Mouse (Mus musculus): ENCODE measurements around the gene Knstrn. TPM values are rescaled to one million over a fixed set of nuclear protein-coding genes. Genes with fewer than 3 reads are reported as not detected.
A peak's percentile ranks its signal among the peaks of the same experiment; 100 is the strongest.

The Knstrn gene
- polyA plus RNA-seq, 1 experiment from 2014 or later, result 106 TPM

GRCm38 (mm10) chr2:118775396-118775795 is 38.4 kb upstream of the Knstrn start:
- peaks cover 3% of the 10 kb centered on the region; the same call in 1 of the 2 replicates for H3K27me3 ChIP-seq (ENCODE audit: control insufficient read depth, insufficient read depth, low read length)
- WGBS, result 25% methylated on average over 1 of the region's 1 CpGs
- no peak for ATAC-seq (ENCODE audit: insufficient number of reproducible peaks, insufficient read depth, low FRiP score, low read depth)

GRCm38 (mm10) chr2:118775846-118776245 is 38.0 kb upstream of the Knstrn start:
- Histone ChIP-seq H3K9me3 (ENCODE audit: control insufficient read depth, low read length) (no peaks in the 10 kb centered on the region), H3K4me2 (ENCODE audit: low read length) (no peak overlapping the region), H3K4me3 (ENCODE audit: control insufficient read depth in 1 of 2, insufficient read depth in 1 of 2, low read depth in 1 of 2, low read length in 2 of 2) (no peak overlapping the region), H3K9ac (ENCODE audit: low read length) (no peak overlapping the region), H3K36me3 (ENCODE audit: control insufficient read depth, insufficient read depth, low read length) (no peaks in the 10 kb centered on the region), H3K27ac (replicated peaks in 1 of 2; ENCODE audit: control insufficient read depth in 1 of 2, insufficient read depth in 1 of 2, low read depth in 2 of 2, low read length in 2 of 2) (peak overlapping the region in 1 of 2 experiments; percentile 33; a peak in 2 of 4 replicates), H3K27me3 (ENCODE audit: control insufficient read depth, insufficient read depth, low read length) (peaks cover 3% of the 10 kb centered on the region; the same call in 1 of the 2 replicates), H3K4me1 (ENCODE audit: control insufficient read depth in 2 of 2, insufficient read depth in 2 of 2, low read length in 2 of 2) (peaks cover 3 to 14% of the 10 kb centered on the region in 2 experiments; a peak in 3 of 4 replicates)
- 46% methylated on average over 3 of the region's 4 CpGs for WGBS
- no peak for ATAC-seq (ENCODE audit: insufficient number of reproducible peaks, insufficient read depth, low FRiP score, low read depth)

More at GRCm38 (mm10) chr2:118775396-118775795, 38.4 kb upstream of the Knstrn start:
- Histone ChIP-seq H3K36me3 (ENCODE audit: control insufficient read depth, insufficient read depth, low read length) (no peaks in the 10 kb centered on the region), H3K9ac (ENCODE audit: low read length) (no peak overlapping the region), H3K4me2 (ENCODE audit: low read length) (no peak overlapping the region), H3K4me1 (ENCODE audit: control insufficient read depth in 2 of 2, insufficient read depth in 2 of 2, low read length in 2 of 2) (peaks cover 3 to 14% of the 10 kb centered on the region in 2 experiments; a peak in 3 of 4 replicates), H3K4me3 (ENCODE audit: control insufficient read depth in 1 of 2, insufficient read depth in 1 of 2, low read depth in 1 of 2, low read length in 2 of 2) (no peak overlapping the region), H3K27ac (replicated peaks in 1 of 2; ENCODE audit: control insufficient read depth in 1 of 2, insufficient read depth in 1 of 2, low read depth in 2 of 2, low read length in 2 of 2) (no peak overlapping the region), H3K9me3 (ENCODE audit: control insufficient read depth, low read length) (no peaks in the 10 kb centered on the region)

GRCm38 (mm10) chr2:118776295-118776694 is 37.5 kb upstream of the Knstrn start:
- WGBS, result 45% methylated on average over 2 of the region's 2 CpGs
- Histone ChIP-seq H3K9ac (ENCODE audit: low read length) (no peak overlapping the region), H3K9me3 (ENCODE audit: control insufficient read depth, low read length) (no peaks in the 10 kb centered on the region), H3K4me1 (ENCODE audit: control insufficient read depth in 2 of 2, insufficient read depth in 2 of 2, low read length in 2 of 2) (peaks cover 3 to 14% of the 10 kb centered on the region in 2 experiments; a peak in 3 of 4 replicates), H3K4me2 (ENCODE audit: low read length) (no peak overlapping the region), H3K4me3 (ENCODE audit: control insufficient read depth in 1 of 2, insufficient read depth in 1 of 2, low read depth in 1 of 2, low read length in 2 of 2) (no peak overlapping the region), H3K27me3 (ENCODE audit: control insufficient read depth, insufficient read depth, low read length) (peaks cover 3% of the 10 kb centered on the region; the same call in 1 of the 2 replicates), H3K27ac (replicated peaks in 1 of 2; ENCODE audit: control insufficient read depth in 1 of 2, insufficient read depth in 1 of 2, low read depth in 2 of 2, low read length in 2 of 2) (peak overlapping the region in 1 of 2 experiments; percentile 33; a peak in 2 of 4 replicates), H3K36me3 (ENCODE audit: control insufficient read depth, insufficient read depth, low read length) (no peaks in the 10 kb centered on the region)
- no peak for ATAC-seq (ENCODE audit: insufficient number of reproducible peaks, insufficient read depth, low FRiP score, low read depth)

- H3K9ac ChIP-seq (ENCODE audit: low read length), result no peak overlapping the region
- no peaks in the 10 kb centered on the region for H3K36me3 ChIP-seq (ENCODE audit: control insufficient read depth, insufficient read depth, low read length)
- WGBS, result 60% methylated on average over 4 of the region's 4 CpGs
- H3K27me3 ChIP-seq (ENCODE audit: control insufficient read depth, insufficient read depth, low read length), result peaks cover 3% of the 10 kb centered on the region; the same call in 1 of the 2 replicates
- H3K4me1 ChIP-seq (ENCODE audit: control insufficient read depth in 2 of 2, insufficient read depth in 2 of 2, low read length in 2 of 2), result peaks cover 3 to 14% of the 10 kb centered on the region in 2 experiments; a peak in 3 of 4 replicates
- no peak overlapping the region for H3K4me3 ChIP-seq (ENCODE audit: control insufficient read depth in 1 of 2, insufficient read depth in 1 of 2, low read depth in 1 of 2, low read length in 2 of 2)
- no peaks in the 10 kb centered on the region for H3K9me3 ChIP-seq (ENCODE audit: control insufficient read depth, low read length)
- ATAC-seq (ENCODE audit: insufficient number of reproducible peaks, insufficient read depth, low FRiP score, low read depth), result no peak
- H3K27ac ChIP-seq (replicated peaks in 1 of 2; ENCODE audit: control insufficient read depth in 1 of 2, insufficient read depth in 1 of 2, low read depth in 2 of 2, low read length in 2 of 2), result no peak overlapping the region
- H3K4me2 ChIP-seq (ENCODE audit: low read length), result no peak overlapping the region
These were observed 35.4 kb upstream of the Knstrn start for GRCm38 (mm10) chr2:118778418-118778817.

GRCm38 (mm10) chr2:118779065-118779464 is 34.7 kb upstream of the Knstrn start:
- Histone ChIP-seq H3K9me3 (ENCODE audit: control insufficient read depth, low read length) (no peaks in the 10 kb centered on the region), H3K36me3 (ENCODE audit: control insufficient read depth, insufficient read depth, low read length) (no peaks in the 10 kb centered on the region), H3K4me3 (ENCODE audit: control insufficient read depth in 1 of 2, insufficient read depth in 1 of 2, low read depth in 1 of 2, low read length in 2 of 2) (peak overlapping the region; percentile 33 to 34), H3K27me3 (ENCODE audit: control insufficient read depth, insufficient read depth, low read length) (peaks cover 3% of the 10 kb centered on the region; the same call in 1 of the 2 replicates), H3K4me1 (ENCODE audit: control insufficient read depth in 2 of 2, insufficient read depth in 2 of 2, low read length in 2 of 2) (peaks cover 3 to 14% of the 10 kb centered on the region in 2 experiments; a peak in 3 of 4 replicates), H3K4me2 (ENCODE audit: low read length) (peak overlapping the region; percentile 80), H3K27ac (replicated peaks in 1 of 2; ENCODE audit: control insufficient read depth in 1 of 2, insufficient read depth in 1 of 2, low read depth in 2 of 2, low read length in 2 of 2) (no peak overlapping the region), H3K9ac (ENCODE audit: low read length) (peak overlapping the region; percentile 21; the same call in 1 of the 2 replicates)
- ATAC-seq (ENCODE audit: insufficient number of reproducible peaks, insufficient read depth, low FRiP score, low read depth), result no peak
- 8% methylated on average over 10 of the region's 10 CpGs for WGBS

GRCm38 (mm10) chr2:118779504-118780480 is 34.0 kb upstream of the Knstrn start, which contains the start of gene Disp2:
TSS of gene Disp2 (plus strand) at chr2:118779719.
- H3K27ac ChIP-seq (replicated peaks in 1 of 2; ENCODE audit: control insufficient read depth in 1 of 2, insufficient read depth in 1 of 2, low read depth in 2 of 2, low read length in 2 of 2), result no peak within 1 kb of the TSS
- peak; percentile 72 for ATAC-seq (ENCODE audit: insufficient number of reproducible peaks, insufficient read depth, low FRiP score, low read depth)
- 10% methylated on average over 39 of the region's 39 CpGs for WGBS
- peaks cover 3% of the 10 kb centered on the region; the same call in 1 of the 2 replicates for H3K27me3 ChIP-seq (ENCODE audit: control insufficient read depth, insufficient read depth, low read length)
- H3K4me2 ChIP-seq (ENCODE audit: low read length), result peak within 1 kb of the TSS; percentile 80
- peak within 1 kb of the TSS; percentile 21; the same call in 1 of the 2 replicates for H3K9ac ChIP-seq (ENCODE audit: low read length)
- H3K36me3 ChIP-seq (ENCODE audit: control insufficient read depth, insufficient read depth, low read length), result no peaks in the 10 kb centered on the region
- no peaks in the 10 kb centered on the region for H3K9me3 ChIP-seq (ENCODE audit: control insufficient read depth, low read length)
- H3K4me1 ChIP-seq (ENCODE audit: control insufficient read depth in 2 of 2, insufficient read depth in 2 of 2, low read length in 2 of 2), result peaks cover 3 to 14% of the 10 kb centered on the region in 2 experiments; a peak in 3 of 4 replicates
- peak within 1 kb of the TSS; percentile 33 to 34 for H3K4me3 ChIP-seq (ENCODE audit: control insufficient read depth in 1 of 2, insufficient read depth in 1 of 2, low read depth in 1 of 2, low read length in 2 of 2)

- Histone ChIP-seq H3K4me3 (ENCODE audit: control insufficient read depth in 1 of 2, insufficient read depth in 1 of 2, low read depth in 1 of 2, low read length in 2 of 2) (no peak overlapping the region), H3K9ac (ENCODE audit: low read length) (no peak overlapping the region), H3K9me3 (ENCODE audit: control insufficient read depth, low read length) (no peaks in the 10 kb centered on the region), H3K27ac (replicated peaks in 1 of 2; ENCODE audit: control insufficient read depth in 1 of 2, insufficient read depth in 1 of 2, low read depth in 2 of 2, low read length in 2 of 2) (no peak overlapping the region), H3K36me3 (ENCODE audit: control insufficient read depth, insufficient read depth, low read length) (no peaks in the 10 kb centered on the region), H3K4me1 (ENCODE audit: control insufficient read depth in 2 of 2, insufficient read depth in 2 of 2, low read length in 2 of 2) (peaks cover 3 to 13% of the 10 kb centered on the region in 2 experiments; a peak in 3 of 4 replicates), H3K4me2 (ENCODE audit: low read length) (no peak overlapping the region), H3K27me3 (ENCODE audit: control insufficient read depth, insufficient read depth, low read length) (peaks cover 3% of the 10 kb centered on the region; the same call in 1 of the 2 replicates)
- no peak for ATAC-seq (ENCODE audit: insufficient number of reproducible peaks, insufficient read depth, low FRiP score, low read depth)
- 50% methylated on average over 1 of the region's 1 CpGs for WGBS
These were observed 32.7 kb upstream of the Knstrn start for GRCm38 (mm10) chr2:118781115-118781514.

Data from heart, embryonic 14.5 days (tissue).